Mouse (Mus musculus) lung, postnatal 14 days (tissue): ENCODE measurements around the gene Olfr201.
"Not testable (repeated sequence)": the region's sequence is repeated elsewhere in the genome, so short reads cannot be mapped to it uniquely, and the experiment has no call there.

Source experiments
- DNase-seq: peaks from one replicate; pipeline ENCODE4 v3.0.0; 2021

The Olfr201 gene

DNA sequence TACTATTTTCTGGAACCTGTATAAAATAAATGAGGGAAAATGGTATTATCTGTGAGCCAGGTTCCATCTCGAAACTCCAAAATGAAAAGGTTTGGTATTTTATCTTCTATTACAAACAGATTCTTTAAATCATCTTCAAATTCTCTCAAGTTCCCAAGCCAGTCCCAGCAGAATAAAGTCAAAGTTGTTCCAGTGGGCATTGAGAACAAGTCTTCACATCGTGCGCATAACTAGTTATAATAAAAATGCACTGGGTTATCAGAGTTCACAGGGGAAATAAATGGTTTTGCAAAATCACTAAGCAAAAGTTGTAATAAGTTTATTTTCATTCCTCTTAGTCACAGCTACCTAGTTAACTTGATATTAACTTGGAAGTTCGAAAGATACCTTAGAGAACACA is at the start of gene Olfr201:
TSS of gene Olfr201 (minus strand) at position 101 of the 400 bp plus-strand sequence.
- DNase-seq, result not testable (repeated sequence)

DNA sequence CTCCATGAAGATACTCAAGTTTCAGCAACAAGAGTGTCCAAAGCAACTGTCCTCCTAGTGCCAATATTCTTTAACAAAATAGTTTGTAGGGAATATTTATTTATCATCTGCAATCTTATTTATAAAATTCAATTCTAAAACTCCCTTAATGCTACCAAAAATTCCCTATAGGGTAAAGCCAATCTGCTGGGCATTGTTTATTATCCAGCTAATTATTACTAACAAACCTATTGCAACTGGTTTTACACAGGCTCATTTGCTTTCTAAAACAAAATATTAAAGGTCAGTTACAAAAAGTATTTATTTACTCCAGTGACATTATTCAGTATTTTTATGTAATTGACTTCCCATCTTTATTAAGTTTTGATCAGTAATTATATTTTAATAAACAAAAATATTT is 45.7 kb upstream of the Olfr201 start, which contains the start of gene Olfr204:
TSS of gene Olfr204 (minus strand) at position 101 of the 400 bp plus-strand sequence.
- no peak for DNase-seq

DNA sequence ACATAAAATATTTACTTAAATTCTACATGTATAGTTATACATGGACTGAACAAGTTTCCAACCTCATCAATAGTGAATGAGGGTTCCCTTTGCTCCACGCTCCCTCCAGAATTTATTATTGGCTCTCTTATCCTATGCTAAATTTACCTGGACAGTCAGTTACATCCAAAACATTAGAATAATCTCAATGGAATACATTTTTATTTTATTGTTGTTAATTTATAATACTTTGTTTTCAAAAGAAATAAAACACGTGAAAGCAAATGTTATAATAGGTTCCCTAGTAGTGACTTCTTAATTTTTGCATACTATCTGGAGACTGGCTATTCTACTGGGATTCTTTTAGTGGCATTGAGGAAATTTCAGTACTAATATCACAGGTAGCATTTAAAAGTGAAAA is 26.1 kb upstream of the Olfr201 start, which contains the start of gene Olfr203:
TSS of gene Olfr203 (plus strand) at position 301 of the 400 bp plus-strand sequence.
- DNase-seq, result no peak

DNA sequence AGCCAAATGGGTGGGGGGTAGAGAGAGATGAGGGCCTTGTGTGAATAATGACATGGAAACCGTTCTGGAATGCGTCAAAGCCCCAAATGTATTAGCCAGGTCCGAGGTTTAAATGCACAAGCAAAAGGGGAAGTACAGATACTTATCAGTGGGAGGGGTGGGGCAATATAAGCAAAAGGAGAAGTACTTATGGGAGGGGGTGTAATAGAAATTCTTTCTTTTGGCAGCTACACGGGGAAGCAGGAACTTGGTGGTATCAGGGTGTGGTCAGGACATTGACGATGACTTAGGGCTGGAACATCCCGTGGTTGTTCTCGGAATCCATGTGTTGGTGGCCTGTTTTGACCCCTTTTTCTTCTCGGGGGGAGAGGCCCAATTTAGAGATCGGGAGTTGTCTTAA is 15.1 kb upstream of the Olfr201 start:
- DNase-seq, result not testable (repeated sequence)

DNA sequence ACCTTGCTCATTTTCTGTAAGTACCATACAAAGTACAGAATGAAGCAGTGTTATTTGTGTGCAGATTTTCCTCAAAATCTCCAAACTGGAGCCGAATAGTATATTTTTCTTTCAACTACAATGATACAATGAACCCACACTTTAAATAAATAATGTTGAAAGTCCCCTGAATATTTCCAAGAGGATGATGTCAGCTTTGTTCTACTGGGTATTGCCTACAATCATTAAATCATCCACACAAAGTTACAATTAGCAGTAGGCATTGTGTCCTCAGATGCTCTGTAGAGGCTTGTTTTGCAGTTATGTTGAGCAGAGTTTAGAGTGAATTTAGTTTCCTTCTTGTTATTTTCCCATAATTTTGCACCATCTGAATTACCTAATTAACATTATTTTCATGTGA is 14.3 kb upstream of the Olfr201 start, which contains the start of gene Olfr202:
TSS of gene Olfr202 (minus strand) at position 101 of the 400 bp plus-strand sequence.
- DNase-seq, result no peak

DNA sequence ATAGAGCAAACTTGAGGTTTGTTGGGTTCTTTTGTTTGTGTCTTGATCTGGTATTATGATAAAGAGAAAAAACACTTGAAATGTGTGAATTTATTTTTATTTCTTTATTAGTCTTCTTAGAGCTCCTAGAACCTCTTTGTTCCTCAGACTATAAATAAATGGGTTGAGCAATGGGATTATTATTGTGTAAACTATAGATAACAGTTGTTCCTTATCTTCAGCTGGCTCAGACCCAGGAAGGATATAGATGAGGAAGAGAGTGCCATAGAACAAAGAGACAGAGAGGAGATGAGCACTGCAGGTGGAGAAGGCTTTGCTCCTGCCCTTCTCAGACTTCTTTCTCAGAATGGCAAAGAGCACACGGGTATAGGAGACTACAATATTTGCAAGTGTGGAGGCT is 11.0 kb upstream of the Olfr201 start:
- DNase-seq, result no peak

DNA sequence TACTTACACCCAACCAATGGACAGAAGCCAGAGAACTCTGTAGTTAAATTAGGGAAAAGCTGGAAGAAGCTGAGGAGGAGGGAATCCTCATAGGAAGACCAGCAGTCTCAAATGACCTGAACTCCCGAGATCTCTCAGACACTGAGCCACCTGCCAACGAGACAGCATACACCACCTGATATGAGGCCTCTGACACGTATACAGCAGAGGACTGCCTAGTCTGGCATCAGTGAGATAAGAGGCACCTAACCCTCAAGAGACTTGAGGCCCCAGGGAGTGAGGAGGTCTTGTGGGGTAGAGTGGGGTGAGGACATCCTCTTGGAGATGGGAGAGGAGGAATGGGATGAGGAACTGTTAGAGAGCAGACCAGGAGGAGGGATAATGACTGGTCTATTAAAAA is 8.1 kb upstream of the Olfr201 start:
- no peak for DNase-seq

DNA sequence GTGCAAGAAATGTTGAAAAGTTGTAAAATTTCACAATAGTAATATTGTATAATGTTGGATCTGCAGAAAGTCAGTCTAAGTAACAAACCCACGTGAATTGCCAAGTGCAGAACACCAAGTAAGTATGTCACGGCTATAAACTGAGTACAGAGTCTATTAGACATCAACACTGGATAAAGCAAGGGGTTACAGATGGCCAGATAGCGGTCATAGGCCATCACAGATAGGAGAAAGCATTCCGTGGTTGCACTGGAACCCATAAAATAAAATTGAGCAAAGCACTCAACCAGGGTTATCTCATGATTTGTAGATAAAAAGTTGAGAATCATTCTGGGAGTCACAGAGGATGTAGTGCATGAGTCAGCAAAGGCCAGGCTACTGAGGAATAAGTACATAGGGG is 3.3 kb downstream of the Olfr201 start:
- not testable (repeated sequence) for DNase-seq

DNA sequence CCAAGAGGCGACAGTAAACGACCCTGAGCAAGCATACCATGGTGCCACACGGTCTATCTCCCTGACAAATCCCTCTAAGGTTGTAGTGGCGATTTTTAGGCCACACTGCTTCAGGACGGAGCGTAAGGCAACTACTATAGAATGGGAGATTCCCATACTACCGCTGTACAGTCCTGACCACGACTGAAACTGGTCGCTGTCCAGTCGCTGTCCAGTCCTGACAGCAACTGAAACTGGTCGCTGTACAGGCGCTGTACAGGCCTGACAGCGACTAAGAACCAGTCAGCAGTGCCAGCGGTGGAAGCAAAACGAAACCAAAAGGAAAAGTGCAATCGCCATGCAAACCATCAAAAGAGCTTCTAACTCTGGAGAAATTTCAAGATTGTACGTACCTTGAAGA is 22.7 kb downstream of the Olfr201 start:
- DNase-seq, result no peak

DNA sequence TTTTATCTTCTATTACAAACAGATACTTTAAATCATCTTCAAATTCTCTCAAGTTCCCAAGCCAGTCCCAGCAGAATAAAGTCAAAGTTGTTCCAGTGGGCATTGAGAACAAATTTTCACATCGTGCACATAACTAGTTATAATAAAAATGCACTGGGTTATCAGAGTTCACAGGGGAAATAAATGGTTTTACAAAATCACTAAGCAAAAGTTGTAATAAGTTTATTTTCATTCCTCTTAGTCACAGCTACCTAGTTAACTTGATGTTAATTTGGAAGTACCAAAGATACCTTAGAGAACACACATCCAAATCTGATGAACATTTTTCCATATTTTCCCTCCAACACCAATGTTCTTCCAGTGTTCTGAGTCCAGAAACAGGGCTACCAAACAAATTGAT is 52.8 kb downstream of the Olfr201 start, which contains the start of gene Olfr199:
TSS of gene Olfr199 (minus strand) at position 101 of the 400 bp plus-strand sequence.
- not testable (repeated sequence) for DNase-seq

DNA sequence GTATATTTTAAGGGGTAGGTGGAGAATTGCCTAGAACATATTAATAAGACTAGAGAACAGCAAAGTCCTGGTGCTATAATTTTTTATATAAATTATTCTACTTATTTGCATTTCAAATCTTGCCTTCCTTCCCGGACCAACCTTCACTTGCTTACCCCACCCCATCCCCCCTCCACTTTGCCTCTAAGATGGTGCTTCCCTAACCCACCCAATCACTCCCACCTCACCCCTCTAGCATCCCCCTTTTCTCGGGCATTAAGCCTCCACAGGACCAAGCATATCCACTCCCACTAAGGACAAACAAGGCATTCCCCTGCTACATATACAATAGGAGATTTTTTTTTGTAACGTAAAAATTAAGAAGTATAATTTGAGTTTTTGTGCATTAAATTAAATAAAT is 54.6 kb downstream of the Olfr201 start:
- not testable (repeated sequence) for DNase-seq
